Mouse (Mus musculus) lung, adult 2 months (tissue): ENCODE results near the gene Slc30a10. TPM values are rescaled to one million over a fixed set of nuclear protein-coding genes. Genes with fewer than 3 reads are reported as not detected.

Source experiments
- DNase-seq: peaks from one replicate; pipeline ENCODE4 v3.0.0; 2022
- H3K4me1 ChIP-seq: fragments of 200-500 bp; 2 replicates; pipeline ENCODE4 v1.6.1; 2011; ENCODE audit warnings: low read length; ENCODE audit not compliant: control insufficient read depth, insufficient read depth
- H3K4me3 ChIP-seq: fragments of 200-500 bp; replicated peaks from 2 replicates; pipeline ENCODE3; 2011; ENCODE audit warnings: low read depth, mild to moderate bottlenecking, control low read depth, low read length; ENCODE audit errors: extremely low read depth
- CTCF ChIP-seq: fragments of 200-500 bp; IDR thresholded peaks from 2 replicates; pipeline ENCODE4 v1.5.1; 2011; ENCODE audit warnings: mild to moderate bottlenecking, low read length, control low read depth; ENCODE audit not compliant: insufficient read depth
- POLR2A ChIP-seq: fragments of 200-500 bp; IDR thresholded peaks from 2 replicates; pipeline ENCODE4 v1.6.1; 2011; ENCODE audit warnings: low read depth, mild to moderate bottlenecking, control low read depth, low read length, borderline replicate concordance; ENCODE audit errors: extremely low read depth
- WGBS: fragments of 180-500 bp; shearing (Covaris S2); methylation state at CpG from one replicate; pipeline ENCODE4 v1.1.7; 2018; 5-methylcytosine and 5-hydroxymethylcytosine counted together
- polyA plus RNA-seq: library from polyadenylated mRNA; depleted of rRNA; stranded (reverse); fragments of >200 nt; gene quantifications from 2 replicates; pipeline ENCODE4 v1.2.3, GENCODE M21; 2012

Slc30a10 gene
- polyA plus RNA-seq, 1 experiment, result not detected

DNA sequence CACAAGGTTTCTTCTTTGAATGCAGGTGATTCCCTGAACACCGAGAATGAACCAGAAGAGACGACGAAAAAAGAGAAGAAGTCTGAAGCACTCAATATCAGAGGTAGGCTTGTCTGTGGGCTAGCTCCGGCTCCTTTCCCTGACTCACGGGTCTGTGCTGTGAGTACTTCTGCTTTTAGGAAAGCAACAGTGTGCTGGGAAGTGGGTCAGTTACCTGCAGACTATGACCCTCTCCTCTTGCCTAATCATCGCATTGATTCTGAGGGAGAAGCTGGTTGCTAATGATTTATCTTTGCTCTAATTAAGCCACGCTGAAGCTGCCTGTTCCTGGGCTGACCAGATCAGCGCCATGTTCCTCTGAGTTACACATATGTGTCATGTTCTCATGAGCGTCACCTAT is 1.7 kb downstream of the Slc30a10 start:
- Histone ChIP-seq H3K4me3 (no peak overlapping the region), H3K4me1 (no peaks in the 10 kb centered on the region)
- 77% methylated on average over 9 of the region's 9 CpGs for WGBS
- TF ChIP-seq POLR2A (no peak), CTCF (no peak)
- DNase-seq, result no peak

DNA sequence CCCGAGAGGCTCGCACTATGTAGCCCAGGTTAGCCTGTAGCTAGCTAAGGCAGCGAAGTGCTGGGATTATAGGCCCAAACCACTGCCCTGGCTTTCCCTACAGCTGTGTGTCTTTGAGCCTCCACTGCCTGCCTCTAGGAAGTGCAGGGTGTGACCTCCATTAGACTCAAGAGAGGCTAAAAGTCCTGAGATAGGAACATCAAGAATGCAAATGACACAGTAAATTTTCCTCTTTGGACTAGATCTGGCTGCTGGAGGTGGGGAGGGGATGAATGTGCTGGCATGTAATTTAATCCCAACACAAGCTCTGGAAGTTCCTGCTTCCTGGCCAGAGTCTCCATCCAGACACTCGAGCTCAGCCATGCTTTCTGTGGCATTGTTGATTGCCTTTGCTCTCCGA is 5.4 kb downstream of the Slc30a10 start:
- Histone ChIP-seq H3K4me3 (no peak overlapping the region), H3K4me1 (no peaks in the 10 kb centered on the region)
- 78% methylated on average over 5 of the region's 5 CpGs for WGBS
- no peak for DNase-seq
- TF ChIP-seq POLR2A (no peak), CTCF (no peak)

- Histone ChIP-seq H3K4me3 (no peak overlapping the region), H3K4me1 (no peaks in the 10 kb centered on the region)
- no peak for TF ChIP-seq CTCF
- TF ChIP-seq POLR2A, result no peak
- WGBS, result 69% methylated on average over 5 of the region's 5 CpGs
- DNase-seq, result no peak
These were observed 8.2 kb downstream of the Slc30a10 start for GRCm38 (mm10) chr1:185462889-185463288.

- Histone ChIP-seq H3K4me1 (no peaks in the 10 kb centered on the region), H3K4me3 (no peak overlapping the region)
- no peak for DNase-seq
- whole genome bisulfite sequencing, result 62% methylated on average over 8 of the region's 8 CpGs
- TF ChIP-seq CTCF, result no peak
- no peak for TF ChIP-seq POLR2A
These were observed 14.9 kb downstream of the Slc30a10 start for GRCm38 (mm10) chr1:185469551-185470021.

- whole genome bisulfite sequencing, result 52% methylated on average over 8 of the region's 8 CpGs
These were observed 17.5 kb downstream of the Slc30a10 start for GRCm38 (mm10) chr1:185472025-185472720.

GRCm38 (mm10) chr1:185472730-185473129 is 18.1 kb downstream of the Slc30a10 start:
- H3K4me1 ChIP-seq, result no peaks in the 10 kb centered on the region
- no peak for TF ChIP-seq CTCF
- no peak for TF ChIP-seq POLR2A
- no peak for DNase-seq
- H3K4me3 ChIP-seq, result no peak overlapping the region
- WGBS, result 83% methylated on average over 4 of the region's 4 CpGs

More at GRCm38 (mm10) chr1:185472025-185472720, 17.5 kb downstream of the Slc30a10 start:
- no peak for DNase-seq
- no peak for TF ChIP-seq POLR2A
- no peak for TF ChIP-seq CTCF
- H3K4me3 ChIP-seq, result no peak overlapping the region
- H3K4me1 ChIP-seq, result no peaks in the 10 kb centered on the region

GRCm38 (mm10) chr1:185473437-185473836 is 18.8 kb downstream of the Slc30a10 start:
- no peaks in the 10 kb centered on the region for H3K4me1 ChIP-seq
- TF ChIP-seq POLR2A (no peak), CTCF (no peak)
- no peak for DNase-seq
- H3K4me3 ChIP-seq, result no peak overlapping the region
- 82% methylated on average over 1 of the region's 1 CpGs for WGBS

- no peak for TF ChIP-seq CTCF
- no peak for TF ChIP-seq POLR2A
- no peak for DNase-seq
- WGBS, result 95% methylated on average over 4 of the region's 4 CpGs
- Histone ChIP-seq H3K4me3 (no peak overlapping the region), H3K4me1 (no peaks in the 10 kb centered on the region)
These were observed 25.2 kb downstream of the Slc30a10 start for GRCm38 (mm10) chr1:185479861-185480260.

DNA sequence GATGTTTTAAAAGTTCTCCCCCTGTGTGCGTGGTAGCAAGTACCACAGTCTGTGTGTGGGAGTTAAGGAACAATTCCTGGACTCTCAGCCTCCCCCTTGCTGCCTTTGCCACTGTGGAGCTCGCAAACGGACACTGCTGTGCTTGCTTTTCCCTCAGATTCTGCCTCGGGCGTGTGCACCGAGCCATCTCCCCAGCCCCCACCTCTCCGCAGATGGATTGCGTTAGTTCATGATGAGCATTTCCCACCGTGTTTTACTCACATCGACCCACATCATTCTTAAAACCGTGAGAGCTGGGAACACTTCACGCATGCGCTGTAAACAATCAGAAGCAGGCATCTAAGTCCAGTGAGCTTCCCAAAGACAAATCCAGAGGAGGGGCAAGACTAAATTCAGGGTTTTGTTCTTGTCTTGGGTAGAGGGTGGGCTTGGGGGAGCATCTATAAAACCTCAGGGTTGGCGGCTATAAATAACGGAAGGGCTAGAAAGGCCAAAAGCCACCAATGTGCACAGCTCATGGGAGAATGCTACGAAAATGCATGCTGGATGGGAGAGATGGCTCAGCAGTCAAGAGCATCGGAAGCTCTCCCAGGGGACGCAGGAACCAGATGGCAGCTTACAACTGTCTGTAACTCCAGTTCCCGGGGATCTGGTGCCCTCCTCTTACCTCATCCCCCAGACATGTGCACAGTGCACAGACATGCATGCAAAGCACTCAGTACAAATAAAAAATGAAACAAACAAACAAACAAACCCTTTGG is 27.5 kb downstream of the Slc30a10 start:
- Histone ChIP-seq H3K4me1 (no peaks in the 10 kb centered on the region), H3K4me3 (no peak overlapping the region)
- WGBS, result 57% methylated on average over 19 of the region's 19 CpGs
- no peak for DNase-seq
- no peak for TF ChIP-seq CTCF
- TF ChIP-seq POLR2A, result no peak

DNA sequence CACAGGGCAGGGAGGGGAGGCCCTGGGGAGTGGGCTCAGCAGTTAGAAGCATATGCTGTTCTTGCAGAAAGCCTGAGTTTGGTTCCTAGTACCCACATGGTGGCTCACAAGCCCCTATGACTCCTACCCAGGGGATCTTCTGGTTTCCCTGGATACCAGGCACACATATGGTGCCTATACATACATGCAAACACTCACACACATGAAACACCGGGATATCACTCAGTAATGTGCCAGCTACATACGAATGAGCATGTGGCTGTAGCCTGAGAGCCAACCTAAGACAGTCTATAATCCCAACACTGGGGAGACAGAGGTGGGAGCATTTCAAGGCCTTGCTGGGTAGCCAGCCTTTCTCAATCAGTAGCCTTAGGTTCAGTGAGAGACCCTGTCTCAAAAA is 28.1 kb downstream of the Slc30a10 start:
- TF ChIP-seq POLR2A (no peak), CTCF (no peak)
- Histone ChIP-seq H3K4me1 (no peaks in the 10 kb centered on the region), H3K4me3 (no peak overlapping the region)
- DNase-seq, result no peak
- WGBS, result 84% methylated on average over 2 of the region's 2 CpGs
